Mouse (Mus musculus): ENCODE measurements at regions not wholly inside any gene's neighbourhood (a gene's known extent, or its start where the extent isn't known, plus 50 kb on each side); places are given as distances from the start of the nearest gene placed in this dataset.
A peak's percentile ranks its signal among the peaks of the same experiment; 100 is the strongest.

GRCm38 (mm10) chr6:126374970-126375620 is 160.1 kb downstream of the Kcna5 start:
- no peak overlapping the region for H3K4me3 ChIP-seq (ENCODE audit: insufficient read depth, poor library complexity, severe bottlenecking)
- H3K79me3 ChIP-seq (ENCODE audit: low read depth), result no peaks in the 10 kb centered on the region
- no peaks in the 10 kb centered on the region for H3K36me3 ChIP-seq (ENCODE audit: control insufficient read depth, insufficient read depth)
- H3ac ChIP-seq (ENCODE audit: control insufficient read depth, insufficient read length, low read depth), result no peak overlapping the region
- H3K27me3 ChIP-seq (ENCODE audit: control insufficient read depth, insufficient read depth, insufficient read length), result no peaks in the 10 kb centered on the region
- no peak for TF ChIP-seq MYOD1 (IDR thresholded peaks at IDR 0.05; ENCODE audit: control insufficient read depth, insufficient read length, low read depth)
- no peak for TF ChIP-seq FOSL1 (IDR thresholded peaks at IDR 0.05; ENCODE audit: insufficient read depth, low read length, poor library complexity, severe bottlenecking)
- no peak for TF ChIP-seq CEBPB (IDR thresholded peaks at IDR 0.05; ENCODE audit: low read depth)
- no peak for TF ChIP-seq CTCF (IDR thresholded peaks at IDR 0.05; ENCODE audit: control insufficient read depth, insufficient read depth, insufficient read length)
- no peak for TF ChIP-seq MYOG (IDR thresholded peaks at IDR 0.05; ENCODE audit: control insufficient read depth, extremely low read depth, insufficient read length)
- H3K79me2 ChIP-seq (ENCODE audit: control insufficient read depth, insufficient read depth), result no peaks in the 10 kb centered on the region

- Histone ChIP-seq H3K79me3 (ENCODE audit: low read depth) (no peaks in the 10 kb centered on the region), H3K27me3 (ENCODE audit: control insufficient read depth, insufficient read depth, insufficient read length) (no peaks in the 10 kb centered on the region), H3K79me2 (ENCODE audit: control insufficient read depth, insufficient read depth) (no peaks in the 10 kb centered on the region), H3K4me3 (ENCODE audit: insufficient read depth, poor library complexity, severe bottlenecking) (no peak overlapping the region), H3K36me3 (ENCODE audit: control insufficient read depth, insufficient read depth) (no peaks in the 10 kb centered on the region), H3ac (ENCODE audit: control insufficient read depth, insufficient read length, low read depth) (no peak overlapping the region)
- TF ChIP-seq CTCF (IDR thresholded peaks at IDR 0.05; ENCODE audit: control insufficient read depth, insufficient read depth, insufficient read length) (peak; percentile 19), FOSL1 (IDR thresholded peaks at IDR 0.05; ENCODE audit: insufficient read depth, low read length, poor library complexity, severe bottlenecking) (no peak)
Measured at GRCm38 (mm10) chr6:126371971-126372370, 163.2 kb downstream of the Kcna5 start.

GRCm38 (mm10) chr6:126371489-126371888 is 163.7 kb downstream of the Kcna5 start:
- Histone ChIP-seq H3K27me3 (ENCODE audit: control insufficient read depth, insufficient read depth, insufficient read length) (no peaks in the 10 kb centered on the region), H3K4me3 (ENCODE audit: insufficient read depth, poor library complexity, severe bottlenecking) (no peak overlapping the region), H3K79me3 (ENCODE audit: low read depth) (no peaks in the 10 kb centered on the region), H3K79me2 (ENCODE audit: control insufficient read depth, insufficient read depth) (no peaks in the 10 kb centered on the region), H3ac (ENCODE audit: control insufficient read depth, insufficient read length, low read depth) (no peak overlapping the region), H3K36me3 (ENCODE audit: control insufficient read depth, insufficient read depth) (no peaks in the 10 kb centered on the region)
- TF ChIP-seq MYOD1 (IDR thresholded peaks at IDR 0.05; ENCODE audit: control insufficient read depth, insufficient read length, low read depth), result no peak
- no peak for TF ChIP-seq MYOG (IDR thresholded peaks at IDR 0.05; ENCODE audit: control insufficient read depth, extremely low read depth, insufficient read length)
- TF ChIP-seq MAX (IDR thresholded peaks at IDR 0.05), result no peak
- TF ChIP-seq USF1 (IDR thresholded peaks at IDR 0.05; ENCODE audit: low read depth), result no peak
- TF ChIP-seq CEBPB (IDR thresholded peaks at IDR 0.05; ENCODE audit: low read depth), result no peak
- no peak for TF ChIP-seq FOSL1 (IDR thresholded peaks at IDR 0.05; ENCODE audit: insufficient read depth, low read length, poor library complexity, severe bottlenecking)

GRCm38 (mm10) chr6:126365495-126365894 is 169.7 kb downstream of the Kcna5 start:
- no peaks in the 10 kb centered on the region for H3K36me3 ChIP-seq (ENCODE audit: control insufficient read depth, insufficient read depth)
- no peaks in the 10 kb centered on the region for H3K79me3 ChIP-seq (ENCODE audit: low read depth)
- H3K27me3 ChIP-seq (ENCODE audit: control insufficient read depth, insufficient read depth, insufficient read length), result no peaks in the 10 kb centered on the region
- no peak overlapping the region for H3K4me3 ChIP-seq (ENCODE audit: insufficient read depth, poor library complexity, severe bottlenecking)
- no peak for TF ChIP-seq MYOD1 (IDR thresholded peaks at IDR 0.05; ENCODE audit: control insufficient read depth, insufficient read length, low read depth)
- TF ChIP-seq CEBPB (IDR thresholded peaks at IDR 0.05; ENCODE audit: low read depth), result no peak
- TF ChIP-seq MAX (IDR thresholded peaks at IDR 0.05), result no peak
- no peak for TF ChIP-seq CTCF (IDR thresholded peaks at IDR 0.05; ENCODE audit: control insufficient read depth, insufficient read depth, insufficient read length)
- TF ChIP-seq MYOG (IDR thresholded peaks at IDR 0.05; ENCODE audit: control insufficient read depth, extremely low read depth, insufficient read length), result no peak
- TF ChIP-seq USF1 (IDR thresholded peaks at IDR 0.05; ENCODE audit: low read depth), result no peak
- TF ChIP-seq FOSL1 (IDR thresholded peaks at IDR 0.05; ENCODE audit: insufficient read depth, low read length, poor library complexity, severe bottlenecking), result no peak
- no peak overlapping the region for H3ac ChIP-seq (ENCODE audit: control insufficient read depth, insufficient read length, low read depth)
- H3K79me2 ChIP-seq (ENCODE audit: control insufficient read depth, insufficient read depth), result no peaks in the 10 kb centered on the region

- H3K79me3 ChIP-seq (ENCODE audit: low read depth), result no peaks in the 10 kb centered on the region
- no peaks in the 10 kb centered on the region for H3K27me3 ChIP-seq (ENCODE audit: control insufficient read depth, insufficient read depth, insufficient read length)
- no peaks in the 10 kb centered on the region for H3K36me3 ChIP-seq (ENCODE audit: control insufficient read depth, insufficient read depth)
- no peak overlapping the region for H3ac ChIP-seq (ENCODE audit: control insufficient read depth, insufficient read length, low read depth)
- no peaks in the 10 kb centered on the region for H3K79me2 ChIP-seq (ENCODE audit: control insufficient read depth, insufficient read depth)
- H3K4me3 ChIP-seq (ENCODE audit: insufficient read depth, poor library complexity, severe bottlenecking), result no peak overlapping the region
- TF ChIP-seq USF1 (IDR thresholded peaks at IDR 0.05; ENCODE audit: low read depth) (no peak), CTCF (IDR thresholded peaks at IDR 0.05; ENCODE audit: control insufficient read depth, insufficient read depth, insufficient read length) (no peak), MAX (IDR thresholded peaks at IDR 0.05) (no peak), CEBPB (IDR thresholded peaks at IDR 0.05; ENCODE audit: low read depth) (no peak), MYOG (IDR thresholded peaks at IDR 0.05; ENCODE audit: control insufficient read depth, extremely low read depth, insufficient read length) (no peak), FOSL1 (IDR thresholded peaks at IDR 0.05; ENCODE audit: insufficient read depth, low read length, poor library complexity, severe bottlenecking) (no peak), MYOD1 (IDR thresholded peaks at IDR 0.05; ENCODE audit: control insufficient read depth, insufficient read length, low read depth) (no peak)
Measured at GRCm38 (mm10) chr6:126362331-126362730, 172.9 kb downstream of the Kcna5 start.

GRCm38 (mm10) chr6:126353346-126353745 is 181.9 kb downstream of the Kcna5 start:
- H3K36me3 ChIP-seq (ENCODE audit: control insufficient read depth, insufficient read depth), result no peaks in the 10 kb centered on the region
- no peak overlapping the region for H3K4me3 ChIP-seq (ENCODE audit: insufficient read depth, poor library complexity, severe bottlenecking)
- no peak overlapping the region for H3ac ChIP-seq (ENCODE audit: control insufficient read depth, insufficient read length, low read depth)
- no peaks in the 10 kb centered on the region for H3K27me3 ChIP-seq (ENCODE audit: control insufficient read depth, insufficient read depth, insufficient read length)
- H3K79me2 ChIP-seq (ENCODE audit: control insufficient read depth, insufficient read depth), result no peaks in the 10 kb centered on the region
- TF ChIP-seq USF1 (IDR thresholded peaks at IDR 0.05; ENCODE audit: low read depth), result no peak
- TF ChIP-seq MYOG (IDR thresholded peaks at IDR 0.05; ENCODE audit: control insufficient read depth, extremely low read depth, insufficient read length), result no peak
- no peak for TF ChIP-seq CEBPB (IDR thresholded peaks at IDR 0.05; ENCODE audit: low read depth)
- no peak for TF ChIP-seq MAX (IDR thresholded peaks at IDR 0.05)
- no peak for TF ChIP-seq FOSL1 (IDR thresholded peaks at IDR 0.05; ENCODE audit: insufficient read depth, low read length, poor library complexity, severe bottlenecking)
- no peak for TF ChIP-seq CTCF (IDR thresholded peaks at IDR 0.05; ENCODE audit: control insufficient read depth, insufficient read depth, insufficient read length)
- no peak for TF ChIP-seq MYOD1 (IDR thresholded peaks at IDR 0.05; ENCODE audit: control insufficient read depth, insufficient read length, low read depth)
- H3K79me3 ChIP-seq (ENCODE audit: low read depth), result no peaks in the 10 kb centered on the region
